Mouse (Mus musculus) liver, embryonic 14.5 days (tissue): ENCODE data around the gene Qrich2. TPM values are rescaled to one million over a fixed set of nuclear protein-coding genes. Genes with fewer than 3 reads are reported as not detected.
A peak's percentile ranks its signal among the peaks of the same experiment; 100 is the strongest.
"Not testable (repeated sequence)": the region's sequence is repeated elsewhere in the genome, so short reads cannot be mapped to it uniquely, and the experiment has no call there.

Experiments used
- ATAC-seq: fragments of 200-750 bp; cut with Nextera tagmentation; 2 replicates; pipeline ENCODE4 v1.8.0; 2017; ENCODE audit warnings: moderate number of reproducible peaks, mild to moderate bottlenecking, moderate library complexity; ENCODE audit not compliant: insufficient read depth
- DNase-seq, 3 experiments: peaks; one replicate each; pipeline ENCODE4 v3.0.0-alpha.2; 2012 to 2013; ENCODE audit warnings: low read depth in 3 of 3, low spot score in 3 of 3
- H3K27ac ChIP-seq: fragments of 300-500 bp; sonication (generic); 2 replicates; pipeline ENCODE4 v1.5.1; 2014; ENCODE audit warnings: moderate library complexity, mild to moderate bottlenecking, control low read depth, inconsistent platforms
- H3K27me3 ChIP-seq: fragments of 300-500 bp; sonication (generic); 2 replicates; pipeline ENCODE4 v1.6.1; 2014; ENCODE audit warnings: mild to moderate bottlenecking, low read length, moderate library complexity; ENCODE audit not compliant: control insufficient read depth, insufficient read depth
- H3K36me3 ChIP-seq: fragments of 300-500 bp; sonication (generic); replicated peaks from 2 replicates; pipeline ENCODE4 v1.6.1; 2014; ENCODE audit warnings: low read depth; ENCODE audit not compliant: control insufficient read depth, insufficient read depth
- H3K4me1 ChIP-seq, 2 experiments: fragments of 200-500 bp in 1 of 2; fragments of 300-500 bp in 1 of 2; sonication (generic) in 1 of 2; replicated peaks; 2 replicates each; pipeline ENCODE4 v1.6.1; 2012 to 2014; ENCODE audit warnings: antibody characterized with exemption in 1 of 2, inconsistent platforms in 1 of 2, low read length in 1 of 2; ENCODE audit not compliant: control insufficient read depth in 2 of 2, insufficient read depth in 2 of 2
- H3K4me2 ChIP-seq: fragments of 300-500 bp; sonication (generic); 2 replicates; pipeline ENCODE4 v1.6.1; 2014; ENCODE audit warnings: low read depth, mild to moderate bottlenecking, control low read depth, moderate library complexity
- H3K4me3 ChIP-seq, 2 experiments: fragments of 200-500 bp in 1 of 2; fragments of 300-500 bp in 1 of 2; sonication (generic) in 1 of 2; 2 replicates each; pipeline ENCODE4 v1.5.1; 2012 to 2014; ENCODE audit warnings: low read depth in 2 of 2, low read length in 2 of 2, mild to moderate bottlenecking in 2 of 2, control low read depth in 1 of 2, inconsistent platforms in 1 of 2, moderate library complexity in 1 of 2; ENCODE audit not compliant: insufficient read depth in 1 of 2
- H3K9ac ChIP-seq: fragments of 300-500 bp; sonication (generic); replicated peaks from 2 replicates; pipeline ENCODE4 v1.6.1; 2014; ENCODE audit warnings: mild to moderate bottlenecking, control low read depth, moderate library complexity
- H3K9me3 ChIP-seq: fragments of 300-500 bp; sonication (generic); 2 replicates; pipeline ENCODE4 v1.6.1; 2016; ENCODE audit warnings: low read length, mixed read lengths; ENCODE audit not compliant: control insufficient read depth
- CTCF ChIP-seq: IDR thresholded peaks from 2 replicates; pipeline ENCODE4 v1.5.1; 2016; ENCODE audit warnings: antibody characterized with exemption, low read depth, control low read depth
- EP300 ChIP-seq: IDR thresholded peaks from 2 replicates; pipeline ENCODE4 v1.6.1; 2016; ENCODE audit warnings: antibody characterized with exemption, low read depth
- WGBS: fragments of 180-500 bp; shearing (Covaris S2); extraction: QIAGEN DNeasy Blood & Tissue Kit; methylation state at CpG from one replicate; pipeline ENCODE4 v1.1.7; 2014; ENCODE audit not compliant: insufficient replicate concordance; 5-methylcytosine and 5-hydroxymethylcytosine counted together
- polyA plus RNA-seq, 2 experiments: library from polyadenylated mRNA; depleted of rRNA in 1 of 2; stranded (reverse) in 1 of 2; unstranded in 1 of 2; fragments of >200 nt; fragmentation: Nextera tagmentation in 1 of 2; extraction: Ambion mirVana in 1 of 2; gene quantifications; 2 replicates each; pipeline versions ENCODE4 v1.2.1 to v1.2.3; 2012 to 2014

Qrich2 gene
- polyA plus RNA-seq, 2 experiments: 0.01 to 0.08 TPM

GRCm38 (mm10) chr11:116412028-116412827, 53.8 kb downstream of the Qrich2 start:
- H3K36me3 ChIP-seq: no peaks in the 10 kb centered on the region
- peak overlapping the region; percentile 69 for H3K9ac ChIP-seq
- H3K4me3 ChIP-seq: peak overlapping the region; percentile 65 to 75
- DNase-seq (no peak), ATAC-seq (peak; percentile 62; the same call in 1 of the 2 replicates)
- H3K4me1 ChIP-seq: peaks cover 4 to 10% of the 10 kb centered on the region in 2 experiments
- no peaks in the 10 kb centered on the region for H3K9me3 ChIP-seq
- WGBS: under 1% methylated on average over 76 of the region's 76 CpGs
- TF ChIP-seq EP300 (no peak), CTCF (no peak)
- peak overlapping the region; percentile 99 for H3K4me2 ChIP-seq
- peaks cover 21% of the 10 kb centered on the region for H3K27me3 ChIP-seq
- H3K27ac ChIP-seq: no peak overlapping the region

- Histone ChIP-seq H3K4me3 (no peak overlapping the region), H3K27ac (no peak overlapping the region), H3K9ac (no peak overlapping the region), H3K27me3 (peaks cover 21% of the 10 kb centered on the region), H3K4me2 (no peak overlapping the region; the same call in 1 of the 2 replicates), H3K4me1 (peaks cover 4 to 10% of the 10 kb centered on the region in 2 experiments), H3K9me3 (no peaks in the 10 kb centered on the region), H3K36me3 (no peaks in the 10 kb centered on the region)
- TF ChIP-seq EP300 (no peak), CTCF (no peak)
- DNase-seq: no peak
- 44% methylated on average over 6 of the region's 6 CpGs for WGBS
- ATAC-seq: no peak
Measured at GRCm38 (mm10) chr11:116411582-116411981, 54.5 kb downstream of the Qrich2 start.

GRCm38 (mm10) chr11:116410415-116410814, 55.6 kb downstream of the Qrich2 start:
- not testable (repeated sequence) for ATAC-seq, H3K9me3 ChIP-seq, H3K9ac ChIP-seq, H3K4me2 ChIP-seq, H3K36me3 ChIP-seq, H3K4me3 ChIP-seq, DNase-seq, H3K27ac ChIP-seq
- H3K27me3 ChIP-seq: peaks cover 21% of the 10 kb centered on the region
- 78% methylated on average over 4 of the region's 4 CpGs for WGBS
- H3K4me1 ChIP-seq: peaks cover 4 to 10% of the 10 kb centered on the region in 2 experiments

GRCm38 (mm10) chr11:116409008-116409407, 57.0 kb downstream of the Qrich2 start:
- no peak for ATAC-seq
- Histone ChIP-seq H3K4me3 (no peak overlapping the region), H3K36me3 (no peaks in the 10 kb centered on the region), H3K4me2 (no peak overlapping the region), H3K9me3 (no peaks in the 10 kb centered on the region), H3K27ac (no peak overlapping the region), H3K4me1 (peaks cover 4 to 10% of the 10 kb centered on the region in 2 experiments), H3K9ac (no peak overlapping the region), H3K27me3 (peaks cover 21% of the 10 kb centered on the region)
- TF ChIP-seq CTCF (no peak), EP300 (no peak)
- WGBS: 71% methylated on average over 3 of the region's 3 CpGs
- DNase-seq: no peak

GRCm38 (mm10) chr11:116406231-116406728, 59.8 kb downstream of the Qrich2 start:
- ATAC-seq: no peak

More at GRCm38 (mm10) chr11:116406231-116406728, 59.8 kb downstream of the Qrich2 start:
- 72% methylated on average over 16 of the region's 16 CpGs for WGBS
- Histone ChIP-seq H3K36me3 (no peaks in the 10 kb centered on the region), H3K4me2 (no peak overlapping the region), H3K27ac (no peak overlapping the region), H3K9ac (no peak overlapping the region), H3K4me3 (no peak overlapping the region), H3K4me1 (no peaks in the 10 kb centered on the region; a peak in 1 of 4 replicates), H3K9me3 (no peaks in the 10 kb centered on the region), H3K27me3 (peaks cover under 1% of the 10 kb centered on the region; the same call in 1 of the 2 replicates)
- no peak for DNase-seq
- TF ChIP-seq EP300: no peak
- no peak for TF ChIP-seq CTCF
